Mouse (Mus musculus): ENCODE data around the gene Zfp593. TPM values are rescaled to one million over a fixed set of nuclear protein-coding genes. Genes with fewer than 3 reads are reported as not detected.

The Zfp593 gene
- polyA plus RNA-seq, 1 experiment from 2014 or later: 15.0 TPM

DNA sequence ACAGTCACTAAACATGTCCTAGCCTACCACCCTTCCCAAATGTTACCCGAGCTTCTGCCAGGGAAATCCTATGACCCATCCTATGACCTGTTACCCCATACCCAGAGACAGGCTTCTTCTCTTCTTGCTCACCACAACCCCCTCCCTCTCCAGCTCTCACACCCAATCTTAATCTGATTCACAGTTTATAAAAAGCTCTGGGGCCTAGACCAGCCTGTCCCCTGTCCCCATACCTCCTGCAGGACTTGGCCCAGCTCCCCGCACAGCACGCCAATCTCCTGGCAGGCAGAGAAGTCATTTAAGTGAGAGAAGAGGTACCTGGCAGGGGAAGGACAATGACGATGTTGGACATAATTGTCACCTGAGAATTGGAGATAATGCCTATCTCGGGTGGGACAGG is 10.5 kb downstream of the Zfp593 start:
- 77% methylated on average over 5 of the region's 5 CpGs for WGBS
- no peaks in the 10 kb centered on the region for H3K9me3 ChIP-seq (ENCODE audit: low read length)
- H3K4me1 ChIP-seq (ENCODE audit: insufficient read depth, low read length): peaks cover 18% of the 10 kb centered on the region
- no peak overlapping the region for H3K4me2 ChIP-seq (replicated peaks; ENCODE audit: low read depth, low read length)
- H3K27ac ChIP-seq (ENCODE audit: low read length): no peak overlapping the region
- no peaks in the 10 kb centered on the region for H3K36me3 ChIP-seq (ENCODE audit: insufficient read depth, low read length)
- H3K4me3 ChIP-seq (ENCODE audit: low read length): no peak overlapping the region
- no peak for ATAC-seq (ENCODE audit: low FRiP score, low TSS enrichment)
- H3K9ac ChIP-seq (replicated peaks; ENCODE audit: low read length): no peak overlapping the region
- H3K27me3 ChIP-seq (ENCODE audit: insufficient read depth, low read length): peaks cover 4% of the 10 kb centered on the region; the same call in 1 of the 2 replicates

DNA sequence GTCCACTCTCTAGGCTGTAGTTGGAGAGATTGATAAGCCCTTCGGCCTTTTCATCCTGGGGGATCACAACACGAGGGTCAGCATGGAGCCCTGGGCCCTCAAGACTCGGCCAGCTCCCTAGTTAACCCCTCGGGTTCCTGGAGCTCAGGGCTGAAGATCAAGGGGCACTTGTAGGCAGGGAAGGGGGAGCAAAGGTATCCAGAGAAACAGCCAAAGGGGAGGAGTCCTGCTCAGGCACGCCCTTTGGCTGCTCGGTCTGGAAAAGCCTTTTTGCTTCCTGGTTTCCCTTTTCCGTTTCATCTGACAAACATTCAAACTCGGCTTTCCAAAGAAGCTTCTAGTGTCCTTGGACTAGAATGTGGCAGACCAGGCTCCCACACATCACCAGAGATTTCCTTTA is 15.0 kb downstream of the Zfp593 start:
- ATAC-seq (ENCODE audit: low FRiP score, low TSS enrichment): no peak

DNA sequence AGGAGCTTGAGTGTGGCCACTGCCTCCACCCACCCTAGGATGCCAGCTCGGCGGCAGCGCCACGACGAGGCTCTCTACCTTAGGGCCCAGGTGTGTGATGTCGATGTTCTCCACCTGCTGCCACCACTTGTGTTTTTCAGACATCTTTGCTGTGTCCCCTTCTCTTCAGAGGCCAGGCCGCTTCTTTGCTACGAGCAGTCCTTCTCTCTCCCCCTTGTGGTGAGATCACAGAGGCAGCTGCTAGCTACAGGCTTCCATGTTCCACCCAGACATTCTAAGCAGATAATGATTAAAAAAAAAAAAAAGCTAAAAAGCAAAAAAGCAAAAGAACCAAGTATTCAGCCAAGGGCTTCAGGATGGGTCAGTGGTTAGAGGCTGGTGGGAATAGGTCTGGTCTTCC is 18.2 kb downstream of the Zfp593 start, which contains the start of gene Catsper4:
Gene Catsper4 (minus strand): TSS at position 190 of the 400 bp plus-strand sequence.
- Histone ChIP-seq H3K36me3 (ENCODE audit: insufficient read depth, low read length) (no peaks in the 10 kb centered on the region), H3K9ac (replicated peaks; ENCODE audit: low read length) (no peak within 1 kb of the TSS), H3K9me3 (ENCODE audit: low read length) (no peaks in the 10 kb centered on the region), H3K27ac (ENCODE audit: low read length) (no peak within 1 kb of the TSS), H3K27me3 (ENCODE audit: insufficient read depth, low read length) (no peaks in the 10 kb centered on the region), H3K4me3 (ENCODE audit: low read length) (no peak within 1 kb of the TSS), H3K4me1 (ENCODE audit: insufficient read depth, low read length) (peaks cover 18% of the 10 kb centered on the region), H3K4me2 (replicated peaks; ENCODE audit: low read depth, low read length) (no peak within 1 kb of the TSS)
- 63% methylated on average over 8 of the region's 8 CpGs for WGBS
- no peak for ATAC-seq (ENCODE audit: low FRiP score, low TSS enrichment)

More for the DNA sequence above, 15.0 kb downstream of the Zfp593 start:
- H3K9me3 ChIP-seq (ENCODE audit: low read length): no peaks in the 10 kb centered on the region
- peaks cover 8% of the 10 kb centered on the region; the same call in 1 of the 2 replicates for H3K4me1 ChIP-seq (ENCODE audit: insufficient read depth, low read length)
- no peaks in the 10 kb centered on the region for H3K36me3 ChIP-seq (ENCODE audit: insufficient read depth, low read length)
- no peak overlapping the region for H3K27ac ChIP-seq (ENCODE audit: low read length)
- no peak overlapping the region for H3K4me2 ChIP-seq (replicated peaks; ENCODE audit: low read depth, low read length)
- no peaks in the 10 kb centered on the region for H3K27me3 ChIP-seq (ENCODE audit: insufficient read depth, low read length)
- no peak overlapping the region for H3K9ac ChIP-seq (replicated peaks; ENCODE audit: low read length)
- 25% methylated on average over 8 of the region's 8 CpGs for WGBS
- H3K4me3 ChIP-seq (ENCODE audit: low read length): no peak overlapping the region

DNA sequence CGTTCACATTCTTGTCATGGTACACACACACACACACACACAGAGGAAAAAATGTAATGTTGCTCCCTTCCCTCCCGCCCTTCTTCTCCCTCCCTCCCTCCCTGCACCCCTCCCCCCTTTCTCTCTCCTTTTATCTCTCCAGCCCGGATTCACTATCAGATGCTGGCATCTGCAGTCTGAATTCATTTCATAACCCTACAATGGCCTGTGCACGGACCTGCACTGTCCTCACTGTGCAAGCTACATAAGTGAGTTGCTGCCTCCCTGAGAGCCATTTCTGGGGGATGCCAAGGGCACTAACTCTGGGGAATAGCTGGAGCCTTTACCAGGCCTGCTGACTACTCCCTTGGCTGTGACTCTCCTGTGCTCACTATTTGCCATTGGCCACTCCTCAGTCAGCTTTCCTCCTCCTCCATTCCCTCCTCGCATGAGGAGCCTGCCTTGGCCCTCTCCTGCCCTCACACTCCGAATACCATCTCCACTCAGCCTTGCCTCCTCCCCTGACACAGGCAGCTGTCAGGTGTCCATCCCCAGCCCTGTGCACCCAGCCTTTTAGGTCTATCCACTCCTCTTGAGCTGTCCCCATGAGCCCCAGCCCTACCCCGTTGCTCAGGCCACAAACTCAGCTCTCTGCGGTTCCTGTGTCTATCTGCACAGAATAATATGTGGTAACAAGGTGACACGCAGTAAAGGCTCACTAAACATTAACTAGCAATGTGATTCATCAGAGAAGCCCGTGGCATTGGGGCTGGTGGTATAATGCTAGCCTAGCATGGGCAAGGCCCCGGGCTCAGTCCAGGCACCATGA is 22.4 kb downstream of the Zfp593 start:
- Histone ChIP-seq H3K4me2 (replicated peaks; ENCODE audit: low read depth, low read length) (no peak overlapping the region), H3K27ac (ENCODE audit: low read length) (peak overlapping the region; percentile 91), H3K36me3 (ENCODE audit: insufficient read depth, low read length) (no peaks in the 10 kb centered on the region), H3K9me3 (ENCODE audit: low read length) (no peaks in the 10 kb centered on the region), H3K4me1 (ENCODE audit: insufficient read depth, low read length) (peaks cover 17% of the 10 kb centered on the region), H3K27me3 (ENCODE audit: insufficient read depth, low read length) (no peaks in the 10 kb centered on the region), H3K4me3 (ENCODE audit: low read length) (no peak overlapping the region), H3K9ac (replicated peaks; ENCODE audit: low read length) (0 out of 2 replicates have a peak overlapping the region, but pooled peaks have one; percentile 48)
- peak; percentile 72 for ATAC-seq (ENCODE audit: low FRiP score, low TSS enrichment)
- 45% methylated on average over 11 of the region's 11 CpGs for WGBS

DNA sequence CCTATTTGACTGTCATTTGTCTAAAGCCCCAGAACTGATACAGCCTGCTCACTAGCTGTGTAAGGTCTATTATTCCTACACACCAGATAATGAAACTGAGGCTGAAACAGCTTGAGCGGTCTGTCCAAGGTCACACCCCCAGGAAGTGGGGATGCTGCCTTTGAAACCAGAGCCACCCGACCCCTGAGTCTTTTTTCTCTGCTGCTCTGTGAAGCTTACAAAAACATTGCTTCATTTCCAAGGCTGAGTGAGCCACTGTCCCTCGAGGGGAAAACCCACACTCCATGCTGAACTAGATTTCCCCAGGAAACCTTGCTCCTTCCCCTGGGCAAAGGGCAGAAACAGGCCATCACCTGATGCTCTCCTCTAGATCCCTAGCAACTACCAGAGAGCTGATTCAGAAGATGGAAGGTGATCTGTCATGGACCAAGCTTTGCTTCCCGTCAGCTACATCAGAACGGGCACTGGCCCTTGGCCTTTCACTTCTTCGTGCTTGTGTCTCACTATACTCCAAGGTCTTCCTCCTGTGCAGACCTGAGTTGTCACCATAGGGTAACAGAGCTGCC is 38.8 kb downstream of the Zfp593 start:
- peak overlapping the region; percentile 56 for H3K27ac ChIP-seq (ENCODE audit: low read length)
- no peaks in the 10 kb centered on the region for H3K9me3 ChIP-seq (ENCODE audit: low read length)
- peaks cover 7% of the 10 kb centered on the region; the same call in 1 of the 2 replicates for H3K4me1 ChIP-seq (ENCODE audit: insufficient read depth, low read length)
- ATAC-seq (ENCODE audit: low FRiP score, low TSS enrichment): 0 out of 2 replicates have a peak, but pooled peaks have one; percentile 27
- H3K36me3 ChIP-seq (ENCODE audit: insufficient read depth, low read length): no peaks in the 10 kb centered on the region
- H3K4me2 ChIP-seq (replicated peaks; ENCODE audit: low read depth, low read length): no peak overlapping the region
- H3K4me3 ChIP-seq (ENCODE audit: low read length): no peak overlapping the region
- H3K9ac ChIP-seq (replicated peaks; ENCODE audit: low read length): no peak overlapping the region
- WGBS: 12% methylated on average over 6 of the region's 6 CpGs
- H3K27me3 ChIP-seq (ENCODE audit: insufficient read depth, low read length): no peaks in the 10 kb centered on the region

DNA sequence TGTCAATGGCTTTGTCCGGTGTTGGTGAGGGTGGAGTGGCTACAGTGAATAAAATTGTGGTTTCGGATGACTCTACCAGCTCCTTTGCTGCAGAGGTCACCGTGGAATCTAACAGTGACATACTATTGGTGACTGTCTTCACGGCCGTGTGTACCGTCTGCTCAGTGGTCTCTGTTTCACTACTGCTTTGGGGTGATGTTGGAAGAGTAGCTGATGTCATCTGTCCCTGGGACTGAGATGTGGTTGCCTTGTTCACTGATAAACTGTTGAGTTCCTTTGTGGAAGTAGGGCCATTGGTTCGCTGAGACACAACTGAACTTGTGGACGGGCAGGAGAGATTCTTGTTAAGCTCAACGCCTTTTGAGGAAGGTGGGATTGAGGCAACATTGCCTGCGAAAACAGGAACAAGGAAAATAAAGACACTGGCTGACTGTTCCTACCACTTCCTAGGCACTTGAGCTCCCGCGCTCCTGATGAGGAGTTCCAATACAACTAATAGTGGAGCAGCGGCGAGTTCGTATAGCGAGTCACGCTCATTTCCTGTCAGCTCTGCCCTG is 42.0 kb downstream of the Zfp593 start:
- Histone ChIP-seq H3K27me3 (ENCODE audit: insufficient read depth, low read length) (no peaks in the 10 kb centered on the region), H3K9ac (replicated peaks; ENCODE audit: low read length) (no peak overlapping the region), H3K27ac (ENCODE audit: low read length) (no peak overlapping the region), H3K36me3 (ENCODE audit: insufficient read depth, low read length) (no peaks in the 10 kb centered on the region), H3K9me3 (ENCODE audit: low read length) (no peaks in the 10 kb centered on the region), H3K4me2 (replicated peaks; ENCODE audit: low read depth, low read length) (no peak overlapping the region), H3K4me1 (ENCODE audit: insufficient read depth, low read length) (peaks cover 7% of the 10 kb centered on the region; the same call in 1 of the 2 replicates), H3K4me3 (ENCODE audit: low read length) (no peak overlapping the region)
- 67% methylated on average over 17 of the region's 17 CpGs for WGBS
- no peak for ATAC-seq (ENCODE audit: low FRiP score, low TSS enrichment)

DNA sequence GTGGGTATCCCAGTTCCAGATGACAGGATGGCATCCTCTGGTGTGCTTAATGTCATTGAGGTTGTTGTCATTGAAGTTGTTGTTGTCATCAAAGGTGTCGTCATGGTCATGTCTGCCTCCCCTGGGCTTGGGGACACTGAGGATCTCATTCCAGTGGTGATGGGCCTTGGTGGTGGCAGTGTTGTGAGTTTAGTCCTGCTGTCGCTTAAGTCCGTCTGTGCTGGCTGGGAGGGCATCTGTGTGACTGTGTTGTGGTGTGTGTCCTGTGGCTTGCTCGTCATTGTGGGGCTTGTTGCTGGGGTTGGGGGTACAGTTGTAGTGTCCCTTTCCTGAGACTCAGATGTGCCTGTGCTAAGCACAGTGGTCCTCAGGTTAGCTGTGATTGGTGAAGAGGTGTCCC is 42.5 kb downstream of the Zfp593 start, which contains the start of gene Gm7534:
Gene Gm7534 (minus strand): TSS at position 101 of the 400 bp plus-strand sequence.
- Histone ChIP-seq H3K9me3 (ENCODE audit: low read length) (no peaks in the 10 kb centered on the region), H3K27ac (ENCODE audit: low read length) (no peak within 1 kb of the TSS), H3K4me3 (ENCODE audit: low read length) (no peak within 1 kb of the TSS), H3K36me3 (ENCODE audit: insufficient read depth, low read length) (no peaks in the 10 kb centered on the region), H3K4me1 (ENCODE audit: insufficient read depth, low read length) (peaks cover 7% of the 10 kb centered on the region; the same call in 1 of the 2 replicates), H3K9ac (replicated peaks; ENCODE audit: low read length) (no peak within 1 kb of the TSS), H3K27me3 (ENCODE audit: insufficient read depth, low read length) (no peaks in the 10 kb centered on the region), H3K4me2 (replicated peaks; ENCODE audit: low read depth, low read length) (no peak within 1 kb of the TSS)
- ATAC-seq (ENCODE audit: low FRiP score, low TSS enrichment): no peak
- WGBS: 96% methylated on average over 4 of the region's 4 CpGs

DNA sequence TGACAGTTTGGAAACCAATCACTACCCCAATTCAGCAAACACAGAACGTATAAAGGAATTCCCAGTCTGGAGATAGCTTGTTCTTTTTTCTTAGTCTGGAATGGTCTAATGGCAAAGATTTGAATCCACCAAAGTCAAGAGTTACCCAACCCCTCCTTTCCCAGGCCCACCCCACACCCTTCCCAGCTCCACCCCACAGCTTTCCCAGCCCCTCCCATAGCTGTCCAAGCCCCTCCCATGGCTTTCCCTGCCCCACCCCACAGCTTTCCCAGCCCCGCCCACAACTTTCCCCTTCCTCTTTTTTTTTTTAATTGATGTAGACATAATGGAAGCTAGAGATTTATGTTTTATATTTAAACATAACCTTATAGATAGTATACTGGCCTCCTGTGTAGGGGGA is 46.0 kb downstream of the Zfp593 start:
- Histone ChIP-seq H3K4me3 (ENCODE audit: low read length) (no peak overlapping the region), H3K4me2 (replicated peaks; ENCODE audit: low read depth, low read length) (no peak overlapping the region), H3K9me3 (ENCODE audit: low read length) (no peaks in the 10 kb centered on the region), H3K27me3 (ENCODE audit: insufficient read depth, low read length) (no peaks in the 10 kb centered on the region), H3K36me3 (ENCODE audit: insufficient read depth, low read length) (no peaks in the 10 kb centered on the region), H3K9ac (replicated peaks; ENCODE audit: low read length) (no peak overlapping the region), H3K4me1 (ENCODE audit: insufficient read depth, low read length) (no peaks in the 10 kb centered on the region), H3K27ac (ENCODE audit: low read length) (no peak overlapping the region)
- WGBS: 81% methylated on average over 2 of the region's 2 CpGs
- no peak for ATAC-seq (ENCODE audit: low FRiP score, low TSS enrichment)

Data from kidney, embryonic 16.5 days (tissue).